Mouse (Mus musculus) gastrocnemius, postnatal 10 days (tissue): ENCODE results near the gene Gna15. TPM values are rescaled to one million over a fixed set of nuclear protein-coding genes. Genes with fewer than 3 reads are reported as not detected.

Experiments
- DNase-seq: peaks from one replicate; pipeline ENCODE4 v3.0.0; 2021; ENCODE audit warnings: mixed read lengths
- total RNA-seq, 2 experiments: library from RNA; stranded (reverse); gene quantifications; 2 replicates each; pipeline ENCODE4 v1.2.3; 2021

The Gna15 gene
- total RNA-seq, 2 experiments from 2014 or later: 0.47 to 0.77 TPM

- DNase-seq: no peak
Measured at GRCm38 (mm10) chr10:81553807-81554755, 30.1 kb upstream of the Gna15 start.

GRCm38 (mm10) chr10:81553232-81553631, 29.2 kb upstream of the Gna15 start:
- no peak for DNase-seq

- DNase-seq: peak; percentile 73
Measured at GRCm38 (mm10) chr10:81551597-81552102, 27.6 kb upstream of the Gna15 start.

DNA sequence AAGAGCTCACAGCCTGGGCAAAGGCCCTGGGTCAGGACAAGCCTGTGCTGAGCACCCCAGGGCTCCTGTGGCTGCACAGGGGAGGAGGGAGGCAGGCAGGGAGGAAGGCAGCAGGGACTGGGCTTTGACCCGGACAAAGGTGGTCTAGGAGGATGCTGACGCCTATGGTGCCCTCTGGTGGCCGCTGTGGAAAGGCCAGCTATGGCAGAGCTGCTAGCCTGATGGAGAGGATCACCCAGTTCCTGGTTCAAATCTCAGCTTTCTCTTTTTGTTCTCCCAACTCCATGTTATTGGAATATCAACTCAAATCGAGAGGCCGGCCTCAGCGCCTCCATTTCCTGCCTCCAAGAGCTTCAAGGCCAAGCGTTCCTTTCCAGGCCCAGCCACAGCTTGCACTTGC, 26.2 kb upstream of the Gna15 start:
- peak; percentile 74 for DNase-seq

DNA sequence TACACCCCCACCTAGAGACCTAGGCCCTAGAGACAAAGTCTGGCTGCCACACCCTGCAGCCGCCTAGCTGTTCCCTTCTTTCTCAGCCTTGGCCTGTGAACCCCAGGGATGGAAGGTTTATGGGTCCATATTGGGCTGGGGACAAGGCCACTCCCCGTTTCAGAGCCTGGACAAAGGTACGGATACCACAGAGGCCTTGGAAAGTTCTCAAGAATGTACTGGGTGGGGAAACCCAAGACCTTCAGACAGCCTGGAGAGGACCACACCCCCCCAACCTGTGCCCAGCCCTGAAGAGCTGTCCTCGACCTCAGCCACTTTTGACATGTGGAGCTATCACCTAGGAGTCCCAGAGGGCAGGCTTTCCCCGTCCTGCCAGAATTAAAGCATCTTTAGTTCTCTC, 24.9 kb upstream of the Gna15 start:
- DNase-seq: no peak

DNA sequence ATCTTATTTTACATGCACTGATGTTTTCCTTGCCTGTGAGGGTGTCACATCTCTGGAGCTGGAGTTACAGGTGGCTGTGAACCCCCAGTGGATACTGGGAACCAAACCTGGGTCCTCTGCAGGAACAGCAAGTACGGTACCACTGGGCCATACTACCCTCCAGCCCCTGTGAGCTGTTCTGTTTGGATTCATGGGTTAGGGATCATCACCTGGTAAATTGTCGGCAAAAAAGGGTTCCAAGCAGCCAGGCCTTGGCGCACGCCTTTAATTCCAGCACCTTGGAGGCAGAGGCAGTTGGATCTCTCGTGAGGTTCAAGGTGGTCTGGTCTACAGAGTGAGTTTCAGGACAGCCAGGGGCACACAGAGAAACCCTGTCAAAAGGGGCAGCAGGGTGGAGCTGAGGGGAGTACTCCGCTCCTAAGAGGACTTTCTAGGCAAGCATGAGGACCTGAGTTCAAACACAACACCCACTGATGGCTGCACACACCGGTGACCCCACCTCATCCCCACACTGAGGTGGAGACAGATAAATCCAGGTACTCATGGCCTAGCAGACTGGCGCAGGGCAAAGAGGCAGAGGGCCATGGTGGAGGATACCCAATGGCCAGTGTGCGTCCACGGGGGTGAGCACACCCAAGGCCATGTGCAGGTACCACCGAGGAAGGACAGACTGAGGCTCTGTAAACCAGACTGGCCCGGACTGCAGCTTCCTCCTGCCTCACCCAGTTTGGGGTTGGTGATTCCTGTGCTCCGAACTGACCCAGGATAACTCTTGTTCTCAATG, 23.0 kb upstream of the Gna15 start:
- no peak for DNase-seq

DNA sequence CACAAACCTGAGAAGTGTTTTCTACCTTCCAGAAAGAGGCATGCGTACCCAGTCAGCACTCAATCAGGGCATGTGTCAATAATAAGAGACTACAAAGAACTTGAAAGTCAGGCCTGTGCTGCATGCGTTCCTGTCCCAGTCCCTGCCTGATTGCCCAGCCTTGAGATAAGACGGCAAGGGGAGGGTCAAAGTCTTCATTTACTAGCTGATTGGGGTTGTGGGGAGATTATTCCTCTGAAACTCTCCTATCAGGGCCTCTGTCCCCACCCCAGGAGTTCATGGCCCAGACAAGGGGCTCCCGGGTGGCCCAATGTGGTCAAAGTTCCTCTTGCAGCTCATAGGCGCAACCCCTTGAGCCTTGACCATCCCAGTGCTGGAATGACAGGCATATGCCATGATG, 22.3 kb upstream of the Gna15 start:
- no peak for DNase-seq

DNA sequence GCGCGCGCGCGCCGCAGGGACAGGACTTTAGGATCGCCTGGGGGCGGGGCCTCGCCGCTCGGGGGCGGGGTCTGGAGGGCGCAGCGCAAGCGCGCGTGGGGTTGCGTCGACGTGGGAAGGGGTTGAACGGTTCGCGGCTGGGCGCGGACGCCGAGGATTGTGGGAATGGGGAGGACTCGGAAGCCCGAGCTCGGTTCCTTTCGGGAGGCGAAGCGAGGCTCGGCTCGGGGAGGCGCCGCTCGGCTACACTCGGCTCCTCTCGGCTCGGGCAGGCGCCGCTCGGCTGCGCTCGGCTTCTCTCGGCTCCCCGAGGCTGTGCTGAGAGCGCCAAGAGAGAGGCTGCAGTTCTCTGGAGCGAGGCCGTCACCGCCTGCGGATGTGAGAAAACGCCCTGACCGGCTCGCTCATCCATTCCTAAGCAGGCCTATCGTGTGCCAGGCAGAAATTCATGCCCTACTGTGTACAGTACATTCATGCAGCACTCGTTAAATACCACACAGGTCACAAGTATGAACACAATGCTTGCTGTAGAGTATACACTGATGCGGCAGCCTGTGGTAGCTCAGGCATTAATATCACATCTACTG, 21.2 kb upstream of the Gna15 start, which contains the start of gene Gna11:
Gene Gna11 (minus strand): TSS at position 30 of the 587 bp plus-strand sequence.
- peak; percentile 100 for DNase-seq

- DNase-seq: no peak
Measured at GRCm38 (mm10) chr10:81544296-81545160, 20.5 kb upstream of the Gna15 start.

GRCm38 (mm10) chr10:81543633-81544032, 19.6 kb upstream of the Gna15 start:
- DNase-seq: no peak

GRCm38 (mm10) chr10:81542727-81543460, 18.9 kb upstream of the Gna15 start:
- DNase-seq: no peak

DNA sequence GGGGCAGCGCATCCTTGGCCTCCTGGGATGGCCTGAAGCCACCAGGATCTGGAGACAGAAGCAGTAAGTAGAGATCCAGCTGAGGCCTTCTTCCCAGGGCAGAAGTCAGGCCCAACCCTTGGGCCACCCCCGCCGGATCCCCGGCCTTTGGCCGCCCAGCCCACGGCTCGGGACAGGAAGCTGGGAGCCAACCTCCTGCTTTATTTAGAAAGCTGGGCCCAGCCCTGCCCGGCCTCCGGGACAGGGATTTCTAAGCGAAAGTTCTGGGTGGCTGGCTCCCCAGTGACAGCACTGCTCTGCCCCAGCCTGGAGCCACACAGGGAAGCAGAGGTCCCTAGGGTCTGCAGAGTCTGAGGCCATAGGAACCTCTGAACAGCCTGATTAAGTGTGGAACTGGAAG, 17.8 kb upstream of the Gna15 start:
- peak; percentile 60 for DNase-seq

- no peak for DNase-seq
Measured at GRCm38 (mm10) chr10:81541363-81541762, 17.3 kb upstream of the Gna15 start.

- DNase-seq: no peak
Measured at GRCm38 (mm10) chr10:81538321-81539048, 14.5 kb upstream of the Gna15 start.

- DNase-seq: no peak
Measured at GRCm38 (mm10) chr10:81537429-81537828, 13.4 kb upstream of the Gna15 start.

DNA sequence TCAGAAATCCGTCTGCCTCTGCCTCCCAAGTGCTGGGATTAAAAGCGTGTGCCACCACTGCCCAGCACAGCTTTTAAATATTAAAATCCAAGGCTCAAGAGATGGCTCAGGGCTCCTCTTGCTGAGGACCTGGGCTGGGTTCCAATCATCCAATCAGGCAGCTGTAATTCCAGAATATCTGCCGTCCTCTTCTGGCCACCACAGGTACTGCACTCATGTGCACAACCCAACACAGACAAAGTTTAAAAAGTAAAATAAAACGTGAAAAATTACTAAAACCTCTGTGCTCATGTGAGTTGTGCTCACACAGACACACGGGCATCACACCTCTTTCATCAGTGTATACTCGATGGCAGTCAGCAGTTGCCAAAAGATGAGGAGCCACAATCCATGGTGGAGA, 12.7 kb upstream of the Gna15 start:
- peak; percentile 56 for DNase-seq

DNA sequence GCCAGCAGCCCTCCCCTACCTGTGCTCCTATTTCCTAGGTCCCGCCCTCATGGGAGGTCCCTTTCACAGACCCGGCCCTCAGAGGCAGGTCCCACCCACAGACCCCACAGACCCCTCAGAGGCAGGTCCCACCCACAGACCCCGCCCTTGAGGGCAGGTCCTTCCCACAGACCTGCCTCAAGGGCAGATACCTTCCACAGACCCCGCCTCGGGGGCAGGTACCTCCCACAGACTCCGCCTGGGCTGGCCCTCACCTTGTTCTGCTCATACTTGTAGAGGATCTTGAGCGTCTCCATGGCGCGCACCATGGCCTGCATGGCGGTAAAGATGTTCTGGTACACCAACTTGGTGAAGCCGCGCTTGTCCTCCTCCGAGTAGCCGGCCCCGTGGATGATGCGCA, 10.8 kb upstream of the Gna15 start:
- no peak for DNase-seq

GRCm38 (mm10) chr10:81526779-81527178, 2.8 kb upstream of the Gna15 start:
- DNase-seq: peak; percentile 88

DNA sequence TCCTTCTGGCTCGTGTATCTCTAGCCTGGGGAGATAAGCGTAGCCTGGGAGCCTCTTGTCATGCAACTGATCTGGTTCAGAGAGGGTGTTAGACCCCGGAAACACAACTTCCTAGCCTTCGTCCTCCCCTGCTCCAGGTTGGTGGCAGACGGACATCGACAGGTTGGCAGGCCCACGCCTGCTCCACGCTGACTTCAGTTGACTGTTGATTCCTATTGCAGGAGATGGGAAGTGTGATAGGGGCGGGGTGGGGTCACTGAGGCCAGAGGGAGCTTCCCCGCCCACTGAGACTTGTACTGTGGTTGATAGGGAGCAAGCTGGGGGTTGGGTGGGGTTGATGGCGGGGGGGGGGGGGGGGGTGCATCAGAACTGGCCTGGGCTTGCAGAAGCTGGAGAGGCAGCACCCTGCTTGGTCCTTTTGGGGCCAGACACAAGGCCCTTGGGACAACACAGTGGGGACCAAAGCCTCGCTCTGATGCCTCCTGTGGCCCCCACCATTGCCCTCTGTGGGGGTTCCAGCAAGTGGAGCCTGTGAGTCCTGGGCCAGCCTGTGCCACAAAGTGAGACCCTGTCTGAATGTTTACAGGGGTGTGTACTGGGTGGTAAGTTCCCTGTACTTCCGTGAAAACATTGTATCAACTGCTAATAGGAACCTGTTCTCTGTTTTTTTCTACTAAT, 1.1 kb upstream of the Gna15 start:
- no peak for DNase-seq
